Mouse (Mus musculus) ES-Bruce4 (cell line): ENCODE measurements at regions not wholly inside any gene's neighbourhood (a gene's known extent, or its start where the extent isn't known, plus 50 kb on each side); places are given as distances from the start of the nearest gene placed in this dataset.

ENCODE experiments used
- H3K27ac ChIP-seq: 2 replicates; pipeline ENCODE4 v1.5.1; 2012; ENCODE audit warnings: low read length, inconsistent platforms; ENCODE audit not compliant: insufficient read depth
- H3K27me3 ChIP-seq: 2 replicates; pipeline ENCODE4 v1.6.1; 2012; ENCODE audit warnings: mild to moderate bottlenecking, low read length, inconsistent platforms; ENCODE audit not compliant: control insufficient read depth, poor library complexity, insufficient read depth, severe bottlenecking
- H3K36me3 ChIP-seq: 2 replicates; pipeline ENCODE4 v1.6.1; 2012; ENCODE audit warnings: inconsistent platforms, mild to moderate bottlenecking, low read length, moderate library complexity; ENCODE audit not compliant: control insufficient read depth, poor library complexity, insufficient read depth, severe bottlenecking
- H3K4me1 ChIP-seq: one replicate; pipeline ENCODE4 v1.8.1; 2011; ENCODE audit warnings: low read length; ENCODE audit not compliant: control insufficient read depth, insufficient read depth
- H3K4me3 ChIP-seq: 2 replicates; pipeline ENCODE4 v1.5.1; 2011; ENCODE audit warnings: low read depth, mild to moderate bottlenecking, low read length
- H3K9ac ChIP-seq: 2 replicates; pipeline ENCODE4 v1.6.1; 2012; ENCODE audit warnings: low read depth, mild to moderate bottlenecking, inconsistent platforms; ENCODE audit not compliant: poor library complexity, severe bottlenecking
- H3K9me3 ChIP-seq: replicated peaks from 2 replicates; pipeline ENCODE4 v1.6.1; 2012; ENCODE audit warnings: mild to moderate bottlenecking, low read length, inconsistent platforms; ENCODE audit not compliant: control insufficient read depth, poor library complexity, insufficient read depth, severe bottlenecking
- CTCF ChIP-seq: IDR thresholded peaks from one replicate; pipeline ENCODE4 v1.8.1; 2011; ENCODE audit warnings: low read depth, low read length
- EP300 ChIP-seq: IDR thresholded peaks from 2 replicates; pipeline ENCODE4 v1.6.1; 2011; ENCODE audit warnings: low read depth, low read length; ENCODE audit not compliant: insufficient read depth
- POLR2A ChIP-seq: IDR thresholded peaks from one replicate; pipeline ENCODE4 v1.8.1; 2011; ENCODE audit warnings: low read length; ENCODE audit not compliant: insufficient read depth

DNA sequence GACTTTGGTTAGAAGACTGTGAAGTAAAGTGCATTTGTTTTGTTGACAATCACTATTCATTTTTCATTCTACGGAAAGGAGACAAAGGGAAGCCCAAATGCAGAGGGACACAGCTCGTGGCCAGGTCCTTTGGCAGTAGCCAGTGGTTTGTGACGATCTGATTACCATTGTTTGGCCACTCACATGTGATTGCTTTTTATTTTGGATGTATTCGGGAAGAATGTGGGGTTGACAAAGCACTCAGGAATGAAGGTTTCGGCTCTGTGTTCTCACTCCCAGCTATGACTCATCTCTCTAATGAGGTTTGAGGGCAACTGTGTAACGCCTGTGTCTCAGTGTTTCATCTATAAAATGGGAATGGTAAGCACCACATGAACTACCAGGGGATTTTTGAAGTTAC lies 234.5 kb upstream of the Gm15217 start:
- Histone ChIP-seq H3K9ac (no peak overlapping the region), H3K36me3 (no peaks in the 10 kb centered on the region), H3K9me3 (no peaks in the 10 kb centered on the region), H3K27me3 (no peaks in the 10 kb centered on the region), H3K4me1 (no peaks in the 10 kb centered on the region), H3K27ac (no peak overlapping the region), H3K4me3 (no peak overlapping the region)
- TF ChIP-seq POLR2A (no peak), CTCF (no peak), EP300 (no peak)

DNA sequence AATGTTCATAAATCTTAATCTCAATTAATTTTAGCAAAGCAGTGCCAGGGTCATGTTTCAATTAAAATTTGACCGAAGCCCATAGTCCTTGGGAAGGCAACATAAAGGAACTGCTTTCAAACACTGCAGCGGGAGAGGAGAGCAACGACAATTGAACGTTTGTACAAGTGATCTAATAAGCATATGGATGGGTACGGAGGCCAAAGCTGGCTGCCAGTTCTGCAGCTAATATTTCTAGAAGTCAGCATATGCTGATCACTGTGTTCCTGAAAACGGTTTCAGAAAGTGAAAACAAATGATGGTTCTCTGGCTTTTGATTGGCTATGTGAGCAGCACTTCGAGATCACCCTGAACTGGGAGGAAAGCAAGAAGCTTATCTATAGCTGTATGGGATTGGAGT lies 233.6 kb upstream of the Gm15217 start:
- no peaks in the 10 kb centered on the region for H3K36me3 ChIP-seq
- no peaks in the 10 kb centered on the region for H3K9me3 ChIP-seq
- no peak overlapping the region for H3K27ac ChIP-seq
- H3K4me3 ChIP-seq: no peak overlapping the region
- no peaks in the 10 kb centered on the region for H3K4me1 ChIP-seq
- H3K27me3 ChIP-seq: no peaks in the 10 kb centered on the region
- H3K9ac ChIP-seq: no peak overlapping the region
- TF ChIP-seq POLR2A (no peak), CTCF (no peak), EP300 (no peak)

DNA sequence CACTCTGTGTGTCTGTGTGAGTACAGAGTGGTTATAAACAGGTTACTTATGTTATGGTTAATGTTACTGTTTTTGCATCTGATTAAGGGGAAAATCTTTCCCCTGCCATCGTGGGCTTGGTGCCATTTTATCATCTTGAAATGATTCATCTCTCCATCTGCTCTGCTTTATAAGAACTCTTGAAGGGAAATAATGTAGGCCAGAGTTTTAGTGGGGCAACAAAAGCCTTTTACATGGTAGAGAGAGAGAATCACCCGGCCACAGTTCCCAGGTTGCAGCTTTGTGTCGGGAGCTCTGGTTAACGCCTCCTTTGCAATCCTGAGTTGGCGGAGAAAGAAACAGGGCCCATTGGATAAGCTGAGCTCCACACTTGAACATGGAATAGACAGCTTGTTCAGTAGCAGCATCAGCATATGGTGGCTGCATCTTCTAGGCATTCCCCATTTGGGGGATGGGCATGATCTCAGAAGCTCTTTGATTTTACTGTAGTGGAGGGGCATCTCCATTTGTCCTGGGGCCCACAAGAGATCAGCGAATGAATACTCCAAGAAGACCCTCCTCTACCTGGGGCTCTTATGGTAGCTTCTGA lies 230.0 kb upstream of the Gm15217 start:
- no peak overlapping the region for H3K4me3 ChIP-seq
- no peak overlapping the region for H3K27ac ChIP-seq
- H3K9ac ChIP-seq: no peak overlapping the region
- H3K9me3 ChIP-seq: no peaks in the 10 kb centered on the region
- no peaks in the 10 kb centered on the region for H3K27me3 ChIP-seq
- H3K4me1 ChIP-seq: no peaks in the 10 kb centered on the region
- TF ChIP-seq EP300: no peak
- no peak for TF ChIP-seq CTCF
- no peak for TF ChIP-seq POLR2A
- H3K36me3 ChIP-seq: no peaks in the 10 kb centered on the region

DNA sequence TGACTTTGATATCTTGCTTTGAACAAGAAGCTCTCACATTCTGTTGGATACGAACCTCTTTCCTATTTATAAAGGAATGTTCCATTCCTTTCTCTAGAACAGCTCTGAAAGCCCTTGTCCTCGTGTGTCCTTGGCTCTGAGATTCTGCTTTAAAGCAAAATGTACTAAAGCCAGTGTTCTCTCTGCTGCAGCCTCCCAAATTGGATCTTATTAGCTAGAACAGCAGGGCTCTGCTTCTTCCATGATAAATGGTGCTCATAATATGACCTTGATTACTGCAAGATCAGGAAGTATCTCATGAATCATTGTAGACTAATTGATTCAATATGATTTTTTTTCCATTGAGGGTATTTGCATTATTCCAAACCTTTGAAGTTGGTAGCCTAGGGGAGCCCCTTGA lies 220.5 kb upstream of the Gm15217 start:
- Histone ChIP-seq H3K4me1 (no peaks in the 10 kb centered on the region), H3K9ac (no peak overlapping the region), H3K9me3 (no peaks in the 10 kb centered on the region), H3K27me3 (no peaks in the 10 kb centered on the region), H3K27ac (no peak overlapping the region), H3K4me3 (no peak overlapping the region), H3K36me3 (no peaks in the 10 kb centered on the region)
- no peak for TF ChIP-seq POLR2A
- no peak for TF ChIP-seq CTCF
- TF ChIP-seq EP300: no peak

DNA sequence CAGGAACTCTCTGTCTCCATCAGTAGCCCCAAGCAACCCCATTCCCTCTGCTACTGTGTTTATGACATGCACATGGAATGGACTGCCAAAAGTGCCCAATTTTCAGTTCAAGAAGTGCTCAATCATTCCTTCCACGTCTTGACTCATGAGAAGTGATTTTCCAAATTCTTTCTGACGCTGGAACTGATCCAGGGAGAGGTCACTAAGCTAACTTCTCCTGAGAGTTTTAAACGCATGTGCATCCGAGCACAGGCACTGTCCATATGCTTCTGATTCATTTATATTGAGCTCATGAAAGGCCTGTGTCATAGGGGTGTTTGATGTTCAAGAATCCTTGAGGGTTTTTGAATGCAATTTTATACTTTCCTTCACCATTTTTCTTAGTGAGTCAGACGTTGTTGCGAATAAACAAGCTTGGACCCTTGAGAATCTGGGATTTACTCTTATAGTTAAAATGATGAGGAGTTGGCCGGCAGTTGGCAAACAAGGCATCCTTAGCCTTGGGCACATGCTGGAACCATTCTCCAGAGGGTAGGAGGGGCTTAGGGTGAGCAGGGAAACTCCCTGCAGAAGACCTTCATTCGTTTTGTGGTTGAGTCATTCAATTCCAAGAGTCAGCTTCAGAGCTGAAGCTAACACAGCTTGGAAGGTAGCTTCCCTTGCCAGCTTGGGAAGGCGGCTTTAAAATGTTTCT lies 206.9 kb upstream of the Gm15217 start:
- H3K4me3 ChIP-seq: no peak overlapping the region
- no peaks in the 10 kb centered on the region for H3K36me3 ChIP-seq
- no peaks in the 10 kb centered on the region for H3K4me1 ChIP-seq
- H3K27me3 ChIP-seq: no peaks in the 10 kb centered on the region
- H3K9ac ChIP-seq: no peak overlapping the region
- H3K27ac ChIP-seq: no peak overlapping the region
- no peaks in the 10 kb centered on the region for H3K9me3 ChIP-seq
- TF ChIP-seq CTCF (no peak), POLR2A (no peak), EP300 (no peak)

DNA sequence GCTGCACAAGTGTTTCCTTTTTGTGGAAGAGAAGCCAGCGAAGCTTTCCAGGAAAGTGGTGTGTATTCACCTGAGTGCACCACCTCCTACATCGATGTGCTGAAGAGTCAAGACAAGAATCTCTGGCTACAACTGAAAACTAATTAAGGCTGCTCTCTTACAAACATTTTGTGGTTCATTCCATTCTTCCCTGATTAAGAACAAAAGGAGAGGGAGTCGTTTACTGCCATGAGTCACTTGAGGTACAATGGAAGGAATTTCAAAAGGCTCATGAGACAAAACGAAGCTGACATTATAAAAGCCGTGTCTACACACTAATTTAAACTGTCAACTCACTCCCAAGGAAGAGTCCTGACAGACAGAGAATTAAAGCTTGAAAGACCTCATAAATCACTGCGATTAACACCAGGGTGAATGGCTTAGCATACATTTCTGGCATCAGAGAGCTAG lies 206.3 kb upstream of the Gm15217 start:
- no peaks in the 10 kb centered on the region for H3K36me3 ChIP-seq
- no peak overlapping the region for H3K4me3 ChIP-seq
- H3K27ac ChIP-seq: no peak overlapping the region
- no peak overlapping the region for H3K9ac ChIP-seq
- no peaks in the 10 kb centered on the region for H3K4me1 ChIP-seq
- no peaks in the 10 kb centered on the region for H3K27me3 ChIP-seq
- TF ChIP-seq POLR2A (no peak), CTCF (no peak), EP300 (no peak)
- H3K9me3 ChIP-seq: no peaks in the 10 kb centered on the region
